Mouse (Mus musculus): Measurements from ENCODE around the gene Apba3. TPM values are rescaled to one million over a fixed set of nuclear protein-coding genes. Genes with fewer than 3 reads are reported as not detected.
"Not testable (repeated sequence)": the region's sequence is repeated elsewhere in the genome, so short reads cannot be mapped to it uniquely, and the experiment has no call there.

Gene Apba3
- 10 to 100 TPM; 85.5 to 97.2 TPM for total RNA-seq (2021)
- long read RNA-seq, experiment 1, transcript Apba3-201 (11 exons, 2,106 nt): major isoform, 70 of 104 reads
- long read RNA-seq, experiment 1, partial matches to known transcripts: 15 of 104 reads
- long read RNA-seq, experiment 1, other reads (novel, unspliced or antisense): 19 of 104 reads
- long read RNA-seq, experiment 2, transcript Apba3-201 (11 exons, 2,106 nt): major isoform, 58 of 92 reads
- long read RNA-seq, experiment 2, partial matches to known transcripts: 10 of 92 reads
- long read RNA-seq, experiment 2, other reads (novel, unspliced or antisense): 24 of 92 reads

DNA sequence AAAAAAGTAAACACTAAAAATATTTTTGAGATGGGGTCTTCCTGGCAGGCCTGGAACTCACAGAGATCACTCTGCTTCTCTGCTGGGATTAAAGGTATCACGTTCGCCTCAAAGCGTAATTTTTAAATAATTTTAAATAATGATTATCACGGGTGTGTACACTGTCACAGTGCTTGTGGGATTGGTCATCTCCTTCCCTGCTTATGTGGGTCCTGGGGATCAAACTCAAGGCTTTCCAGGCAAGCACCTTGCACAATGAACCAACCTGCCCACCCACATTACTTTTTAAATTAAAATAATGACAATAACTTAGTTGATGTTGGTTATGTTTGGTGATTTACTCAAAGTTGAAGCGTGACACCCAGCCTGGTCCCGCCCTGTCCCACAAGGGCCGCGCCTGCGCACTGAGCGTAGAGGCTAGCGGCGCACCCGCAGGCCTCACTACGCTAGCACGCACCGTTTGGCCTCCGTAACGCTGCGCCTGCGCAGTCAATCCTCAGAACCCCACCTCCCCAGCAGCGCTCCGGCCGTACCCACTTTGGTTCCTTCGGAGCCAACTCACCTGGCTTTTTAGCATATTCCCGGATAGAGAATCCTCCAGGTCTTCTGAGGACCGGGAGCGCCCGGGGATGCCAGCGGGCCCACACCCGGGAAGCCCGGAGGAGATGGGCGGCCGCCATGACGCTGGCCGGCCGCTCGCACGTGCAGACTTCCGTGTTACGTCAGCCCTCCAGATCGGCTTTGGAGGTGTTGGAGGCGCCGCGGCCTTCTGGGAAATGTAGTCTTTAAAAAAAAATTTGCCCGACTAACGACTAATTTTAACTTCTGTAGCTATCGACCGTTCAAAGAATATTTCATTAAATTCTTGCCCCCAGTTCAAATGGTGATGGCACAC, at the start of gene Apba3, which contains the start of gene Mrpl54:
TSS of gene Apba3 (plus strand) at position 750 of the 895 bp plus-strand sequence.
TSS of gene Mrpl54 (minus strand) at position 724 of the 895 bp plus-strand sequence.
- DNase-seq: peak; percentile 98 to 99
- intact Hi-C loops (cut with DNase I): loop anchor here (10.0 kb wide), 1 partner anchor 552 kb away; no protein-coding TSS in a partner anchor

DNA sequence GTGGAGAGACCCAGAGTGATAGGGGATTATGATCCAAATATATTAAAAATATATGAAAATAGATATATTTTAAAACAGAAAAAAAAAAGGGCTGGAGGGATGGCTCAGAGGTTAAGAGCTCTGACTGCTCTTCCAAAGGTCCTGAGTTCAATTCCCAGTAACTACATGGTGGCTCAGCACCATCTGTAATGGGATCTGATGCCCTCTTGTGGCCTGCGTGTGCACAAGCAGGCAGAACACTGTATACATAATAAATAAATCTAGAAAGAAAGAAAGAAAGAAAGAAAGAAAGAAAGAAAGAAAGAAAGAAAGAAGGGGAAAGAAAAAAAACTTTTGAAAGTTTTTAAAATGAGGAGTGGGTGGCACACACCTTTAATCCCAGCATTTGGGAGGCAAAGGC, 49.5 kb upstream of the Apba3 start:
- intact Hi-C loops (cut with DNase I); DNase-seq: not testable (repeated sequence)

DNA sequence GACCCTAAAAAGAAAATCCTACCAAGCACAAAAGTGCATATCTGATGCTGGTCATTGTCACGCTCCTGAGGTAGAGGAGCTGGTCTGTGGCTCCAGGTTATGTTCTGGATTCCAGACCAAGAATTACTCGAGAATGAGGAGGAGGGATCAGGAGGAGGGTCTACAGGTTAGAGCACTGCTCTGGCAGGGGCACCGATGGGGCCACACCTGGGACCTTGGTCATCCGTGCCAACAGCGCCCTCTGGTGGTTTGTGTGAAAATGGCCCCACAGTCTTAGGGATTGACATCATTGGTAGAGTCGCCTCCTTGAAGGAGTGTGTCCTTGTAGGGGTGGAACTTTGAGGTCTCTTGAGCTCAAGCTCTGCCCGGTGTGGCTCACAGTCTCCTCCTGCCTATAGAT, 48.8 kb upstream of the Apba3 start:
- intact Hi-C loops (cut with DNase I): loop anchor here (1.0 kb wide), 1 partner anchor 20 kb away; no protein-coding TSS in a partner anchor
- peak; percentile 69 to 81 for DNase-seq

DNA sequence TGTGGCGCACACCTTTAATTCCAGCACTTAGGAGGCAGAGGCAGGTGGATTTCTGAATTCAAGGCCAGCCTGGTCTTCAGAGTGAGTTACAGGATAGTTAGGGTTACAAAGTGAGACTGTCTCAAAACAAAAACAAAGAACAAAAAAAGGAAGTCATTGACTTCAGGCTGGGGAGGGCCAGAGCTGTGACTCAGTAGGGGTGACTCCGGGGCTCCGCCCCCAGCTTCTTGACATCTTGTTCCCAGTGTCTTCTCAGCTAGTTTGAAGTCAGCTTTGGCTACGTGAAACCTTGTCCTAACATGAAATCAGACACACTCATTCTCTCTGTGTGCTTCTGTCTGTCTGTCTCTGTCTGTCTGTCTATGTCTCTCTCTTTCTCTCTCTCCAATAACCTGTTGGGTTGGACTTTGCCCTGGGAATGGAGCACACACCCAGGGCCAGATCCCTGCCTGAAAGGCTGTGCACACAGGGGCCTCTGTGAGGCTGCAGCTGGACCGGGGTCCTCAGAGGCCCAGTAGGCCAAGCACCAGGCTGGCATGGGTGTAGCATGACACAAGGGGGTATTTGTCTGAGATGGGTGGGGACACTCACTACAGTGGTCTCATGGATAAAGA, 45.3 kb upstream of the Apba3 start:
- intact Hi-C loops (cut with DNase I): no loop called here
- DNase-seq: no peak

DNA sequence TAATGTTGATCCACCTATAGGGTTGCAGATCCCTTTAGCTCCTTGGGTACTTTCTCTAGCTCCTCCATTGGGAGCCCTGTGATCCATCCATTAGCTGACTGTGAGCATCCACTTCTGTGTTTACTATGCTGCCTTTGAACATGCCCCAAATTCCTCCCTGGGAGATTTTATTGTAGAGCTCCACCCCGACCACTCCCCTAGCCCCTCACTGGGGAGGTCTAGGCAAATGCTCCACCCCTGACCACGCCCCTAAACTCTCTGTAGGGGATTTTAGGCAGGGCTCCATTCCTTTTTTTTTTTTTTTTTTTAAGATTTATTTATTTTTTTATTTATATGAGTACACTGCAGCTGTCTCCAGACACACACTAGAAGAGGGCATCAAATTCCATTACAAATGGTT, 43.0 kb upstream of the Apba3 start:
- DNase-seq; intact Hi-C loops (cut with DNase I): not testable (repeated sequence)

DNA sequence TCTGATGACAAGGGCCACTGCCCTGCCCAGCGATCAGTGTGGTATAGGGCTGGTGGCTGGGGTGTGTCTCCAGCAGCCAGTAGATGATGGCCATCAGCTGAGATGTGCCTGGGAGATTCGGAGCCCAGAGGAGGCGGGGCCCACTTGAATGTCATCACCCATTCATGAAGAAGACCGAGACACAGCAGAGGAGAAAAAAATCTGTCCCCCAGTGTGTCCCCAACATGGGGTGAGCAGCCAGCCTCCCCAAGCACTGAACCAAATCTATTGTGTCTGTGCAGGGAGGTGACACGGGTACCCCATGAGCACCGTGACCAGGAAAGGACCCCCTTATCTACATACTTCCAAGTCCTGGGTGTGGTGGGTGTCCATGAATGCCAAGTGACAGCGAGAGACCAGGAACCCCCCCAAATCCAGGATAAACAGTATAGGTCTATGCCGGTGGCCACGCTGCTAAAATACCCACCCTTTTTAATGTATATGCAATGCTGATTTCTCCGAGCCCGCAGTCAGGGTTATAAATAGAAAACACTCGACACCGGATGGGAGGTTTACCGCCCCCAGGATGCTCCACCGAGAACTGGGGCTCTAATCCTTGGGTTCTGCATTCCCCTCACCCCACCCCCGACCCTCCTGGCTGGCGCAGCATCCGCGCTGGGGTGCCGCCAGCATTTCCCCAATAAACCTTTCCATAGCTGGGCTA, 36.9 kb upstream of the Apba3 start:
- intact Hi-C loops (cut with DNase I): no loop called here
- DNase-seq: no peak

DNA sequence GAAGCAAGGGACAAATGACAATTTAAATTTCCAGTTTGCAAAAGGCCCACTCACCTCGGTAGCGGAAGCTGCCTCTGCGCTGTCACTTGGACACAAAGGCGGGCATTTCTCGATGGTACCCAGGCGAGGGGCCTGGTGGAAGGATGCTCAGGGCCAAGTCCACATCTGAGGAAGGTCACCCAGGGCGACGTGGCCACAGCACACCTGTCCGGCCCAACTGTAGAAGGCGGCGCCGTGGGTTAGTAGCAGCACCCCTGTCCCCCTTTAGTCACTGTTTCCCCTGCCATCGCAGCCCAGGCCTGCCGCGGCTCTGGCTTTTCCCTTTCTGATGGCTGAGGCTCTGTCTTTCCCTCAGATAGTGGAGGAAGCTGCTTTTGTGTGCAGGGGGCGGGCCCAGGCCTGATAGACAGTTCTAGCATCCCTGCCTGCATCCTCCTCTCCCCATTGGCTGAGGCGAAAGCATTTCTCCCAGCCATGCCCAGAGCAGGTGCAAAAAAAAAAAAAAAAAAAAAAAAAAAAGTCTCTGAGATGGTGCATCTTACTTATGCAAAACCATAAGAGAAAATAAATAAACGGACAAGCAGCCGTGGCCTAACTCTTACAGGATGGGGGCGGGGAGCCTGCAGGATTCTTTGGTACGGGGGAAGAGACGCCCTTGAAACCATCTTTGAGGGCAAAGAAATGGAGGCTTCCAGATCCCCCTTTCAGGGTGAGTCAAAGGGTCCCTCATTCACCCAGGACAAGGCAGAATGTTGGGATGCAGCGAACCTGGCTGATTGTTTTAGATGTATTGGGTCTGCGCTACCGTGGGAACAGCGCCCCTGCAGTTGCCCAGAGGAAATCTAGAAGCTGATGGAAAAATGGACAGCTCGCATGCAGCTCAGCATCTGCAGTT, 36.1 kb upstream of the Apba3 start, which contains the start of gene Atcay:
TSS of gene Atcay (minus strand) at position 396 of the 895 bp plus-strand sequence.
- DNase-seq: no peak
- intact Hi-C loops (cut with DNase I): no loop called here

DNA sequence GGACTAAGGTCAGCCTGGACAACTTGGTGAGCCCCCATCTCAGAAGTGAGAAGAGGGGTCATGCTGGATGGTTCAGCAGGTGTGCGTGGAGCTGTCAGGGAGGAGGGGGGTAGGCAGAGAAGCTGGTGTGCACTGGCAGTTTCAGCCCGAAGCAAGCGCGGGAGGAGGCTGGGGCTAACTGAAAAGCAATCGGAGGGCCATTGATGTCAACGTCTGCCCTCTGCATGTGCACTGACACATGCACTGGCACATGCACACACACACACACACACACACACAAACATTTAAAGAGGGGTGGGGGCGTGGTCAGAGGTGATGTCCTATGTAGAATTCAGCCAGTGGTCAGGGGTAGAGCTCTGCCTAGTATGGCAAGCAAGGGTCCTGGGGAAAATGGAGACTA, 35.3 kb upstream of the Apba3 start:
- intact Hi-C loops (cut with DNase I): no loop called here
- no peak for DNase-seq

DNA sequence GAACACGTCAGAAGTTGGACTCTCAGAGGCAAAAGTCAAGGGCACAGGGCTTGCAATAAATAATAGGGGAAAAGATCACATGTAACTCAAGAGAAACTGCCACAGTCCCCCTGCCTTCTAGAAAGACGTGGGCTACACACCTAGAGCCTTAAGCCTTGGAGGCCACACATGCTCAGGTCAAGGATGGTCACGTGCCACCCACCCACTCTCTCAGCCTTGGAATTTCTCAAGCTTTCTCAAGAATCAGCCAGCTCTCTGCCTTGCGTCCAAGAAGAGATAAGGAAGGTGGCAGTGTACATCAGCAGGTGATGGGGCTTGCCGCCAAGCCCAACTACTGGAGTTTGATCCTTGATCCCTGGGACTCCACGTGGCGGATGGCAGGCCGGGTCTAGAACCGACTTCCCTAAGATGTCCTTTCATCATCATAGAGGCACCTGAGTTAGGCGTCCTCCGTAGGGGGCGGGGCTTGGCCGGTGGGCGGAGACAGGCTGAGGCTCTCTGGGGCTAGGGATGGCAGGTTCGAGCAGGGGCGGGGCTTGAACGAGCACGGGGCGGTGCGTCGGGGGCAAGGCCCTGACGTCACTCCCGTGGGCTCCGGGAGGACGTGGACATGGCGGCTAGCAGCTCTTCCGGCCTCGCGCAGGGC, 34.1 kb upstream of the Apba3 start, which contains the start of gene Zfr2:
TSS of gene Zfr2 (plus strand) at position 576 of the 646 bp plus-strand sequence.
- intact Hi-C loops (cut with DNase I): no loop called here
- peak; percentile 78 to 86 for DNase-seq

DNA sequence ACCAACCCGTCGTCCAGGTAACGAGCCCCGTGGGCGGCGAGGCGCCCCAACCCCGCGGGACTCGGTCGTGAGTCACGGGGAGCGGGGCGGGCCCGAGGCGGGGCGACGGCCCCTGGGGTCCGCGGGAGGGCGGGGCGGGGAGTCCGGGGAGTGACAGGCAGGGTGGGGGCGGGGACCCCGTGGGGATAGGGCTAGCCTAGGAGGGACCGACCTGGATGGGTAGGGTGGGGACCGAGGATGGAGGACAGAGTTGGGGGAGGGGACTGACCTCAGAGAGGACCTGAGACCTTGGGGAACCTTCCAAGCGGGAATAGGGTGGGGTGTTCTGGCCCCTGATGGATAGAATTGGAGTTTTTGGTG, 33.6 kb upstream of the Apba3 start:
- intact Hi-C loops (cut with DNase I): no loop called here

DNA sequence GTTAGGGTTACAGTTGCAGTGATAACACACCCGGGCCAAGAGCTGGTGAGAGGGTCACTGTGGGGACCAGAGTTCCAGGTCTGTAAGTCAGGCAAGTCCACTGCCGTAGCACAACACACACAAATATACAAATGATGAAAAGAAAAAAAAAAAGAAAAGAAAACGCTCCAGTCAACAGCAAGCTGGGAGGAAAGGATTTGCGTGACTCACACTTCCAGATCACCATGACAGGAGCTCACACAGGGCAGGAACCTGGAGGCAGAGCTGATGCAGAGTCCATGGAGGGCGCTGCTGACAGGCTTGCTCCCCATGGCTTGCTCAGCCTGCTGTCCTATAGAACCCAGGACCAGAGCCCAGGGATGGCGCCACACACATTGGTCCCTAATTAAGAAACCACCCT, 32.6 kb upstream of the Apba3 start:
- intact Hi-C loops (cut with DNase I): no loop called here
- no peak for DNase-seq

More for the DNA sequence above, 33.6 kb upstream of the Apba3 start:
- no peak for DNase-seq

DNA sequence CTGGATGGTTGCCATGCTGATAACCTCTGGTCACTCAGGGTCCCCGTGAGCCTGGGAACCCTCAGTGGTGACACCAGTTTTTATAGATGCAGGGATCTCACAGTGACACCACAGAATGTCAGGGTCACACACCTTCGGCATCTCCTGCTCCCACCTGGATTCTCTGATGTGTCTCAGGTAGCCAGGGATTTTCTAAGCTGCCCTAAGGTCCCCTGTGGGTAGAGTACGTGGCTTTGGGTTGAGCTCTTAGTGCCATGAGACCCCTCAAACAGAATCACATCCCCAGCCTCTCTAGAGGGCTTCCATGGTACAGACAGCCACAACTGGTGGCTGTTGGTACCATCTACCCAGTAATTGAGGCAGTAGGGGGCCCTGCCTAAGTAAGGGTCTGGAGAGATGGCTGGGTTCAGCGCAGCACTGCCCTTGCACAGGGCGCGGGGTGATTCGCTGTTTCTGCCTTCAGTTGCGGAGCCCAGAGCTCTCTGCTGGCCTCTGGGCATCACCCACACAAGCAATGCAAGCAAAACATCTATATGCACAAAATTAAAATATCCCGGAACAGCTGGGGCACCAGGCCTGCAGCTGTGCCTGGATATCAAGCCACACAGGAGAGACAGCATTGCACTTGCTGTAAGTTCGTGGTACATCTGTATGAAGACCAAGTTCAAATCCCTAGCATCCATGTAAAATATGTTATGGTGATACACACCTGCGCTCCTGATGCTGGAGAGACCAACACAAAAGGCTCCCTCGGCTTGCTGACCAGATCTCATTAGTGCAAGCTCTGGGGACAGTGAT, 30.1 kb upstream of the Apba3 start:
- intact Hi-C loops (cut with DNase I): no loop called here
- no peak for DNase-seq

DNA sequence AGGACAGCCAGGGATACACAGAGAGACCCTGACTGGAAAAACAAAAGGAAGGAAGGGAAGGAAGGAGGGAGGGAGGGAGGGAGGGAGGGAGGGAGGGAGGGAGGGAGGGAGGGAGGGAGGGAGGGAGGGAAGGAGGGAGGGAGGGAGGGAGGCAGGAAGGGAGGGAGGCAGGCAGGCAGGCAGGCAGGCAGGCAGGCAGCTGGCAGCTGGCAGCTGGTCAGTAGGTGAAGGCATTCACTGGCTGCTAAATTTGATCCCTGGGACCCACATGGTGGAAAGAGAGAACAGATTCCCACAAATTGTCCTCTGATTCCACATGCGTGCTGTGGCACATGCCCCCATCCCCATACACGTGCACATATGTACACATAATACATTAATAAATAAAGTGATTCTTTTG, 28.1 kb upstream of the Apba3 start:
- intact Hi-C loops (cut with DNase I): no loop called here
- no peak for DNase-seq

DNA sequence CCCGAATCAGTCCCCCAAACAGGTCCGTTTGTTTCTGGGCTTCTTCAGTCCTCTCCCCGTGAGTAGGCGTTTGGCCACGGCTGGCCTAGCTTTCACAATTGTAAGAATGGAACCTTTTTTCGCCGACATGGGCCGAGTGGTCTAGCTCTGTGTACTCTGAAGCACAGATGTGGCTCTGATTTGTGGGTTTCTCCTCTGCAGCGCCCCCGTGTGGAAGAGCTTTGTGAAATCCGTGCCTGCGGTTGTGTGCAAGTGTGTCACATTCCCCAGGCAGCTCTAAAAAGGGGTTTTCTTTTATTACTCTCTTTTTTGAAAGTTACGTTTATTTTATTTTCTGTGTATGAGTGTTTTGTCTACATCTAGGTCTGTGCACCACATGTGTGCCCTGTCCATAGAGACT, 25.9 kb upstream of the Apba3 start:
- intact Hi-C loops (cut with DNase I): loop anchor here (2.0 to 5.0 kb wide), 2 partner anchors 42 to 101 kb away; partner anchors contain the start of gene Gipc3
- peak; percentile 56 to 66 for DNase-seq

DNA sequence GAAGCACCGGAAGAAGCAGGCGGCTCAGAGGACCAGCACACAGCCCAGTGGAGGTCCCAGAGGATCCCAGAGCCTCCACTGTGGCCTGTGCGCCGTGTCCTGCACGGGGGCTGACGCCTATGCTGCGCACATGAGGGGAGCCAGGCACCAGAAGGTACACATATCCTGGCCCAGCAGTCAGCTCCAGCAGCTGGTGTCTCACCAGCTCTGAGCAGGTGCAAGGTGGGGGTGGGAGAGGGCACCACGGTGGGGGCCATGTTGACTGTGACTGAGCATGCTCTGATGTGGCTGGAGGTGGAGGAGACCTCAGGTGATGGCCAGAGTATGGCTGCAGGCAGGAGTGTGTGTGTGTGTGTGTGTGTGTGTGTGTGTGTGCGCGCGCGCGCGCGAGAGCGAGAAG, 24.7 kb upstream of the Apba3 start:
- intact Hi-C loops (cut with DNase I): loop anchor here (5.0 kb wide), 1 partner anchor 100 kb away; the partner anchor contains the start of gene Gipc3
- DNase-seq: no peak

DNA sequence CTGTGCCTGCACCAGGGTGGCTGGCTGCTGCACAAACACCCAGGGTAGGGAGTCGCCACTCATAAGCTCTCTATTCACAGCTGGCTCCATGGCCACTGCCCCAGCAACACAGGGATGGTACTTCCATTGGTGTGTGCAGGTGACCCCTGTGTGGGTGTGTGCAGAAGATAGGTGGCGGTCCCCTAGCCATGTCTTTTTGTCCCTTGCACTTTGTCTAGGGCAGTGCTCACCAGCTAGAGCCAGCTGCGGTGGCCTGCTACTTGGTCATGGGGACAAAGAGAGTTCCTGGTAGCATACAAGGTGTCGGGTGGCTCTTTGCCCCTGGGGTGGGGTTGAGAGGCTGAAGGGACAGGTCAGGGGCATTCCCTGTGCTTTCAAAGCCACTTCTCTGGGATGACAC, 22.6 kb upstream of the Apba3 start:
- no peak for DNase-seq
- intact Hi-C loops (cut with DNase I): loop anchor here (2.0 to 5.0 kb wide), 2 partner anchors 43 to 98 kb away; partner anchors contain the start of gene Gipc3

DNA sequence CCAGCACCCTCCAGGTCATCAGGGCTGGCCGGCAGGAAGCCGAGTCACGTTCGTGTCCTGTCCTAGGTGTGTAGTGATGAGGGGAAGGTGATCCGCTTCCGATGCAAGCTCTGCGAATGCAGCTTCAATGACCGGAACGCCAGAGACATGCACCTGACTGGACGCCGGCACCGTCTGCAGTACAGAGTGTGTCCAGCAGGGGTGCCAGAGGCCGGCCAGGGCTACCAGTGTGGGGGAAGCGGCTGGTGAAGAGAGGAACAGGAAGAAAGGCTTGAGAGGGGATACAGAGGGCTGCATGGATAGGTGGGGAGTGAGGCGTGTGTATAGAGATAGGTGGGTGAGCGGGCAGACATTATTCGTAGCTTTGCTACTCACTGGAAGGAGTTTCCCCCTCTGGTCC, 22.2 kb upstream of the Apba3 start:
- intact Hi-C loops (cut with DNase I): loop anchor here (2.0 to 5.0 kb wide), 2 partner anchors 42 to 98 kb away; partner anchors contain the start of gene Gipc3

More for the DNA sequence above, 22.2 kb upstream of the Apba3 start:
- DNase-seq: peak; percentile 82 to 92
